Mouse (Mus musculus) kidney, postnatal 36 days (tissue): ENCODE results near the gene Pcolce2.

Experiments used
- DNase-seq, 2 experiments: peaks; one replicate each; pipeline ENCODE4 v3.0.0; 2021 to 2022; ENCODE audit warnings: mixed read lengths in 2 of 2

Pcolce2 gene

GRCm38 (mm10) chr9:95708943-95709342 lies 71.5 kb downstream of the Pcolce2 start:
- DNase-seq: no peak

GRCm38 (mm10) chr9:95712574-95712973 lies 75.2 kb downstream of the Pcolce2 start:
- no peak for DNase-seq

- DNase-seq: no peak
Observed at GRCm38 (mm10) chr9:95736238-95736637, 98.8 kb downstream of the Pcolce2 start.

- peak; percentile 44 to 47 for DNase-seq
Observed at GRCm38 (mm10) chr9:95744845-95745613, 107.6 kb downstream of the Pcolce2 start.

- peak; percentile 25 to 53 for DNase-seq
Observed at GRCm38 (mm10) chr9:95747298-95747697, 109.9 kb downstream of the Pcolce2 start.
